Mouse (Mus musculus): ENCODE results near the gene Dysf. TPM values are rescaled to one million over a fixed set of nuclear protein-coding genes. Genes with fewer than 3 reads are reported as not detected.
A peak's percentile ranks its signal among the peaks of the same experiment; 100 is the strongest.

Dysf gene
- polyA plus RNA-seq, 1 experiment from 2014 or later = 1.5 TPM

- Histone ChIP-seq H3K9ac (replicated peaks) (no peak overlapping the region), H3K36me3 (no peaks in the 10 kb centered on the region), H3K4me2 (replicated peaks) (no peak overlapping the region), H3K27ac (replicated peaks) (no peak overlapping the region), H3K4me1 (no peaks in the 10 kb centered on the region), H3K27me3 (no peaks in the 10 kb centered on the region), H3K9me3 (no peaks in the 10 kb centered on the region), H3K4me3 (no peak overlapping the region)
- no peak for ATAC-seq (replicated peaks)
- 90% methylated on average over 4 of the region's 4 CpGs for WGBS
Observed at GRCm38 (mm10) chr6:84125101-84125500, 116.7 kb downstream of the Dysf start.

GRCm38 (mm10) chr6:84128229-84128628, 119.8 kb downstream of the Dysf start:
- no peak for ATAC-seq (replicated peaks)
- Histone ChIP-seq H3K9ac (replicated peaks) (no peak overlapping the region), H3K4me1 (no peaks in the 10 kb centered on the region), H3K27ac (replicated peaks) (no peak overlapping the region), H3K27me3 (no peaks in the 10 kb centered on the region), H3K36me3 (no peaks in the 10 kb centered on the region), H3K9me3 (no peaks in the 10 kb centered on the region), H3K4me3 (no peak overlapping the region), H3K4me2 (replicated peaks) (no peak overlapping the region)
- 91% methylated on average over 2 of the region's 2 CpGs for WGBS

- Histone ChIP-seq H3K9me3 (no peaks in the 10 kb centered on the region), H3K9ac (replicated peaks) (no peak overlapping the region), H3K27me3 (no peaks in the 10 kb centered on the region), H3K27ac (replicated peaks) (no peak overlapping the region), H3K4me3 (no peak overlapping the region), H3K36me3 (no peaks in the 10 kb centered on the region), H3K4me1 (peaks cover 13% of the 10 kb centered on the region), H3K4me2 (replicated peaks) (no peak overlapping the region)
- WGBS = 90% methylated on average over 4 of the region's 4 CpGs
- ATAC-seq (replicated peaks) = no peak
Observed at GRCm38 (mm10) chr6:84130867-84131266, 122.5 kb downstream of the Dysf start.

- Histone ChIP-seq H3K27me3 (no peaks in the 10 kb centered on the region), H3K4me2 (replicated peaks) (no peak overlapping the region), H3K4me3 (no peak overlapping the region), H3K27ac (replicated peaks) (no peak overlapping the region), H3K4me1 (peaks cover 13% of the 10 kb centered on the region), H3K36me3 (no peaks in the 10 kb centered on the region), H3K9ac (replicated peaks) (no peak overlapping the region), H3K9me3 (no peaks in the 10 kb centered on the region)
- no peak for ATAC-seq (replicated peaks)
- WGBS = 80% methylated on average over 9 of the region's 9 CpGs
Observed at GRCm38 (mm10) chr6:84131539-84131938, 123.1 kb downstream of the Dysf start.

- H3K4me2 ChIP-seq (replicated peaks) = no peak overlapping the region
- no peak overlapping the region for H3K4me3 ChIP-seq
- 65% methylated on average over 7 of the region's 7 CpGs for WGBS
- peaks cover 13% of the 10 kb centered on the region for H3K4me1 ChIP-seq
- no peaks in the 10 kb centered on the region for H3K36me3 ChIP-seq
- no peak for ATAC-seq (replicated peaks)
- no peak overlapping the region for H3K9ac ChIP-seq (replicated peaks)
- no peak overlapping the region for H3K27ac ChIP-seq (replicated peaks)
- no peaks in the 10 kb centered on the region for H3K9me3 ChIP-seq
- H3K27me3 ChIP-seq = no peaks in the 10 kb centered on the region
Observed at GRCm38 (mm10) chr6:84133053-84133452, 124.7 kb downstream of the Dysf start.

GRCm38 (mm10) chr6:84133996-84134721, 125.8 kb downstream of the Dysf start:
- H3K4me2 ChIP-seq (replicated peaks) = no peak overlapping the region
- H3K4me1 ChIP-seq = peaks cover 13% of the 10 kb centered on the region
- no peaks in the 10 kb centered on the region for H3K9me3 ChIP-seq
- H3K27ac ChIP-seq (replicated peaks) = peak overlapping the region; percentile 68
- ATAC-seq (replicated peaks) = peak; percentile 23; the same call in 1 of the 2 replicates
- no peak overlapping the region for H3K9ac ChIP-seq (replicated peaks)
- H3K27me3 ChIP-seq = no peaks in the 10 kb centered on the region
- WGBS = 74% methylated on average over 5 of the region's 7 CpGs
- no peaks in the 10 kb centered on the region for H3K36me3 ChIP-seq
- H3K4me3 ChIP-seq = no peak overlapping the region

- peak; percentile 81 for ATAC-seq (replicated peaks)
- Histone ChIP-seq H3K4me1 (peaks cover 13% of the 10 kb centered on the region), H3K9me3 (no peaks in the 10 kb centered on the region), H3K27ac (replicated peaks) (peak overlapping the region; percentile 68), H3K9ac (replicated peaks) (0 out of 2 replicates have a peak overlapping the region, but pooled peaks have one; percentile 24), H3K4me2 (replicated peaks) (peak overlapping the region; percentile 33), H3K27me3 (no peaks in the 10 kb centered on the region), H3K36me3 (no peaks in the 10 kb centered on the region), H3K4me3 (no peak overlapping the region)
- WGBS = 12% methylated on average over 23 of the region's 23 CpGs
Observed at GRCm38 (mm10) chr6:84134722-84135394, 126.5 kb downstream of the Dysf start.

GRCm38 (mm10) chr6:84135709-84136108, 127.3 kb downstream of the Dysf start:
- no peaks in the 10 kb centered on the region for H3K9me3 ChIP-seq
- no peaks in the 10 kb centered on the region for H3K36me3 ChIP-seq
- no peak for ATAC-seq (replicated peaks)
- H3K4me3 ChIP-seq = no peak overlapping the region
- no peak overlapping the region for H3K9ac ChIP-seq (replicated peaks)
- 81% methylated on average over 9 of the region's 9 CpGs for WGBS
- H3K4me2 ChIP-seq (replicated peaks) = no peak overlapping the region
- no peak overlapping the region for H3K27ac ChIP-seq (replicated peaks)
- H3K4me1 ChIP-seq = peaks cover 13% of the 10 kb centered on the region
- H3K27me3 ChIP-seq = no peaks in the 10 kb centered on the region

GRCm38 (mm10) chr6:84136345-84136744, 128.0 kb downstream of the Dysf start:
- WGBS = 86% methylated on average over 11 of the region's 11 CpGs

GRCm38 (mm10) chr6:84139932-84140331, 131.5 kb downstream of the Dysf start:
- Histone ChIP-seq H3K4me2 (replicated peaks) (no peak overlapping the region), H3K27me3 (no peaks in the 10 kb centered on the region), H3K4me1 (peaks cover 17% of the 10 kb centered on the region), H3K27ac (replicated peaks) (no peak overlapping the region), H3K9ac (replicated peaks) (no peak overlapping the region), H3K36me3 (no peaks in the 10 kb centered on the region), H3K9me3 (no peaks in the 10 kb centered on the region), H3K4me3 (no peak overlapping the region)
- no peak for ATAC-seq (replicated peaks)
- 76% methylated on average over 14 of the region's 14 CpGs for whole genome bisulfite sequencing

More at GRCm38 (mm10) chr6:84136345-84136744, 128.0 kb downstream of the Dysf start:
- no peaks in the 10 kb centered on the region for H3K36me3 ChIP-seq
- no peak overlapping the region for H3K4me3 ChIP-seq
- no peaks in the 10 kb centered on the region for H3K9me3 ChIP-seq
- ATAC-seq (replicated peaks) = no peak
- H3K27me3 ChIP-seq = no peaks in the 10 kb centered on the region
- H3K27ac ChIP-seq (replicated peaks) = no peak overlapping the region
- H3K4me1 ChIP-seq = peaks cover 13% of the 10 kb centered on the region
- no peak overlapping the region for H3K4me2 ChIP-seq (replicated peaks)
- H3K9ac ChIP-seq (replicated peaks) = no peak overlapping the region

- Histone ChIP-seq H3K4me2 (replicated peaks) (no peak overlapping the region), H3K4me3 (no peak overlapping the region), H3K36me3 (no peaks in the 10 kb centered on the region), H3K9ac (replicated peaks) (no peak overlapping the region), H3K9me3 (no peaks in the 10 kb centered on the region), H3K4me1 (peaks cover 13% of the 10 kb centered on the region), H3K27ac (replicated peaks) (no peak overlapping the region), H3K27me3 (no peaks in the 10 kb centered on the region)
- 58% methylated on average over 9 of the region's 9 CpGs for WGBS
- ATAC-seq (replicated peaks) = no peak
Observed at GRCm38 (mm10) chr6:84142481-84142880, 134.1 kb downstream of the Dysf start.

GRCm38 (mm10) chr6:84143328-84143727, 134.9 kb downstream of the Dysf start:
- no peaks in the 10 kb centered on the region for H3K36me3 ChIP-seq
- no peaks in the 10 kb centered on the region for H3K9me3 ChIP-seq
- no peaks in the 10 kb centered on the region for H3K27me3 ChIP-seq
- no peak overlapping the region for H3K9ac ChIP-seq (replicated peaks)
- H3K4me2 ChIP-seq (replicated peaks) = no peak overlapping the region
- whole genome bisulfite sequencing = 79% methylated on average over 1 of the region's 1 CpGs
- peaks cover 13% of the 10 kb centered on the region for H3K4me1 ChIP-seq
- H3K27ac ChIP-seq (replicated peaks) = no peak overlapping the region
- ATAC-seq (replicated peaks) = no peak
- no peak overlapping the region for H3K4me3 ChIP-seq

Data from forebrain, embryonic 15.5 days (tissue).